Mouse (Mus musculus) right cerebral cortex, postnatal 25 days (tissue): ENCODE results near the gene Psmb4.
"Not testable (repeated sequence)": the region's sequence is repeated elsewhere in the genome, so short reads cannot be mapped to it uniquely, and the experiment has no call there.

ENCODE experiments used
- DNase-seq: peaks from one replicate; pipeline ENCODE4 v3.0.0; 2022

Psmb4 gene

GRCm38 (mm10) chr3:94886316-94887224, at the start of gene Psmb4:
Gene Psmb4, minus strand, starts transcription at chr3:94886961.
- peak; percentile 84 for DNase-seq

DNA sequence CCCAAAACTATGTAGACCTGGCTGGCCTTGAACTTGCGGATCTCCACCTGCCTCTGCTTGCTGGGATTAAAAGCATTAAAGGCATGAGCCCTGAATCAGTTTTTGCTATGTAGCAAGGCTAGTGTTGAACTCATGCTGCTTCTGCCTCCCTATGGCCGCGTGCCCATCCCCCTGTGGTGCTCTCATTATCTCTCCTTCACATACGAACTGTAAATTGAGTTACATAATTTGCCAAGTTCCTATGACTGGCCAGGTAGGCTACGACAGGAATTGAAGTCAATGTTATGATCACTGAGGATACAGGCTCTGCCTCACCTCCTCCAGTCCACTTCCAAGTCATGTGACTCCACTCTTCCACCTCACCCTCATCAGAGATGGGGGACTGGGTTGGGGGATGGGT, 49.4 kb upstream of the Psmb4 start:
- not testable (repeated sequence) for DNase-seq

GRCm38 (mm10) chr3:94935332-94935731, 48.6 kb upstream of the Psmb4 start:
- DNase-seq = not testable (repeated sequence)

- not testable (repeated sequence) for DNase-seq
These were observed 47.8 kb upstream of the Psmb4 start for GRCm38 (mm10) chr3:94934564-94934963.

- DNase-seq = not testable (repeated sequence)
These were observed 46.8 kb upstream of the Psmb4 start for GRCm38 (mm10) chr3:94933604-94934003.

- peak; percentile 36 for DNase-seq
These were observed 46.2 kb upstream of the Psmb4 start, which contains the start of gene Selenbp1 for GRCm38 (mm10) chr3:94932809-94933564. Gene Selenbp1, plus strand, starts transcription at chr3:94933056.

DNA sequence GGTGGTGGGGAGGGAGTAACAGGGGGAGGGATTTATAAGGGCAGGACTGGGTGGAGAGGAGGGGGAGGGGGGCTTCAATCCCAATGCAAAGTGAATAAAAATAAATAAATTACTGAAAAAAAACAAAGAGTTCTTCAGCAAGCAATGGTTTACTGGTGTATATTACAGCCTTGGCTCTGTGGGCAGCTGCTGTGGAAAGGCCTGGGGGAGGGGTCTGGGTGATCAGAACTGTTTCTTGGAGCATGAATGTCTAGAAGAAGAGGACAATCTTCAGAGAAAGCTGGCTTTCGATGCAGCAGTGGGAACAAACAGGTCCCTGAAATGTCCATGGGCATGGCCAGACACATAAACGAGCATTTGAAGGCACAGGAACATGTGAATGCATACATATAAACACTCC, 45.5 kb upstream of the Psmb4 start:
- not testable (repeated sequence) for DNase-seq

- DNase-seq = not testable (repeated sequence)
These were observed 44.8 kb upstream of the Psmb4 start for GRCm38 (mm10) chr3:94931427-94932082.

- not testable (repeated sequence) for DNase-seq
These were observed 43.9 kb upstream of the Psmb4 start for GRCm38 (mm10) chr3:94930386-94931266.

- DNase-seq = not testable (repeated sequence)
These were observed 42.2 kb upstream of the Psmb4 start for GRCm38 (mm10) chr3:94928979-94929378.

GRCm38 (mm10) chr3:94926301-94926736, 39.6 kb upstream of the Psmb4 start:
- not testable (repeated sequence) for DNase-seq

- no peak for DNase-seq
These were observed 37.9 kb upstream of the Psmb4 start for GRCm38 (mm10) chr3:94924688-94925087.

DNA sequence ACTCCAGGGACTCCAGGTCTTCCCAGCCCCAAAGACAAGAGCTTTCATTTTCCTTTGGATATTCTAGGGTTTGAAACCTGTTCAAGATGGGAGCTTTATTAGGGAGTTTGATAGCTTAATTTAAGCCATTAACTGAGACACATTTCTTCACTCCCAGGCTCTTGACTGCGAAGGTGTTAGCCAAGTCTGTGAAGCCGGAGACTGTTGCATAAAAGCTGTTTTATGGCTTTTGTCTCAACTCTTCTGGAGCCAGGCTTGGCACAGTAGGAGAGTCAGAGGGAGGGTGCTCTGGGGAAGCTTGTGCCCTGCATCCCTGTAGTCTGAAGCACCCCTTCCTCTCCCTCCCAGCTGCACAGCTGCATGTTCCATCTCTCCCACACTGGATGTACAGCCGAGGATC, 35.6 kb upstream of the Psmb4 start:
- no peak for DNase-seq

DNA sequence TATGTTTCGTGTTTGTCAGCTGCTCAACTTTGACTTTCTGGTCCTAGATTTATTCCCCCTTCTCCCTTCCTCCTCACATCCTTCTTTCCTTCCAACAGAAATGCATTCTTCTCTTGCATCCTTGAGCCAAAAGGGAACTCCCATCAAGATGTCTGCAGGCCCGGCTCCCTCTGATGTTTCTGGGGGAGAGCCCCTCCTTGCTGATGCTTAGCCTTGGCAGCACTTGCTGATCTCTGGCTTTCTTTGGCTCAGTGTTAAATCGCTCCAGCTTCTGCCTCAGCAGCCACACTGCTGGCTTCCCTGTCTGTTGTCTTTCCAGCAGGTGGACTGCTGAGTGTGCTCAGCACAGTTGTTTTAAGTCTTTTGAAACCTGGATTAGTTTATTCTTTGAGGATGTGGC, 34.3 kb upstream of the Psmb4 start:
- DNase-seq = no peak

DNA sequence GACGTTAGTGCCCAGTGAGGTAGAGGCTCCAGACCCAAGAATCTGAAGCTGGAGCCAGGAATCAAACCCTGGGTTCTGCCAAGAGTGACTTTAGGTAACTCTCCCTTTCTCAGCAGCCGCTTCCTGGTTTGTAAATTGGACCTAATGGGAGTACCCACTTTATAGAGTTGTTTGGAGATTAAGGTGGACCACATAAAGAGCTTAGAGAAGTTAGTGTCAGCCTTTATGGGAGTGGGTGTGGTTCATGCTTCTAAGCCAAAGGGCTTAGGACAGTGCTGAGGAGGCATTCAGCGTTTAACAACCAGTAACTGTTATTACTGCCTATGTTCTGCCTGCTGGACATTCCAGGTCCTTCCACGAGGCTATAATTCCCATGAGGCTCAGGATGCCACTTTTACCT, 32.1 kb upstream of the Psmb4 start:
- DNase-seq = no peak

DNA sequence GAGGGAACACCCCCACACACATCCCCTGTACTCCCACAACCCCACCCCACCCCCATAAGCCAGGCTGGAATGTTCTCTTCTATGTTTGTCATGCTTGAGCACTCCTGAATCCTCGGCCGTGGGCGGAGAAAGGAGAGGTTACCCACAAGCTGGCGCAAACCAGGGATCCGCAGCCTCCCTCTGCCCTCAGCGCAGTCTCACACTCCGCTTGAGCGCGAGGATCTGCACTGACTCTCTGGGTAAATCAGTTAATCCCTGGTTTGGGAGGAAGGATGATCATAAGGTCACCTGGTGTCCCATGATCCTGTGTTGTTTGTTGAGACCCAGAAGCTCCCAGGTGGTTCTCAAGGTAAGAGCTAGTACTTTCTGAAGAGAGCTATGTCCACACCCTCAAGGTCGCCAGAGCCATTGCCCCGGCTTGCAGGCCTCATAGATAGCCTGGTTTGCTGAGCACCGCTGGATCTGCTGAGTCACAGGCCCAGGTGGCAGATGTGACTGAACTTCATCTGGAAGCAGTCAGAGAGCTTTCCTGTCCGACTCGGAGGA, 31.1 kb upstream of the Psmb4 start:
- peak; percentile 23 for DNase-seq

GRCm38 (mm10) chr3:94915903-94916741, 29.4 kb upstream of the Psmb4 start:
- no peak for DNase-seq

DNA sequence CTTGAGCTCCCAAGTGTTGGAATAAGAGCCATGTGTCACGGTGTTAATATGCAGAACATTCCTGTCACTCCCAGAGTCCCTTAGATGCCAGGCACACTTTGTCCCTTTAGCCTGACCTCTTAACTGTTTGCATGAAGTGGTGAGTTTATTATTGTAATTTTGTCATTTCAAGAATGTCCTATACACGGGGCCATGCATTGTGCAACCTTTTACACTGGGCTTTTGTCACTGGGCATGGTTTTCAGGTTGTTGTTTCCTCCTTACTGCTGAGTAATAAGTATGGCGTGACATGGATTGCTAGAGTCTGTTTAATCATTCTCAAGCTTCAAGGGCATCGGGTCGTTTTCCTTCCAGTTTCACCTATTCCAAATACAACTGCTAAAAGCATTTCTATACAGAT, 27.0 kb upstream of the Psmb4 start:
- DNase-seq = no peak

GRCm38 (mm10) chr3:94911050-94911693, 24.4 kb upstream of the Psmb4 start:
- no peak for DNase-seq

- DNase-seq = no peak
These were observed 19.7 kb upstream of the Psmb4 start for GRCm38 (mm10) chr3:94906482-94906881.
